Mouse (Mus musculus) brain, adult 2 months (tissue): ENCODE data around the gene Gfi1b.
A peak's percentile ranks its signal among the peaks of the same experiment; 100 is the strongest.

ENCODE experiments used
- DNase-seq: peaks from one replicate; pipeline ENCODE4 v3.0.0; 2011; ENCODE audit warnings: low read depth, low spot score

Gene Gfi1b

DNA sequence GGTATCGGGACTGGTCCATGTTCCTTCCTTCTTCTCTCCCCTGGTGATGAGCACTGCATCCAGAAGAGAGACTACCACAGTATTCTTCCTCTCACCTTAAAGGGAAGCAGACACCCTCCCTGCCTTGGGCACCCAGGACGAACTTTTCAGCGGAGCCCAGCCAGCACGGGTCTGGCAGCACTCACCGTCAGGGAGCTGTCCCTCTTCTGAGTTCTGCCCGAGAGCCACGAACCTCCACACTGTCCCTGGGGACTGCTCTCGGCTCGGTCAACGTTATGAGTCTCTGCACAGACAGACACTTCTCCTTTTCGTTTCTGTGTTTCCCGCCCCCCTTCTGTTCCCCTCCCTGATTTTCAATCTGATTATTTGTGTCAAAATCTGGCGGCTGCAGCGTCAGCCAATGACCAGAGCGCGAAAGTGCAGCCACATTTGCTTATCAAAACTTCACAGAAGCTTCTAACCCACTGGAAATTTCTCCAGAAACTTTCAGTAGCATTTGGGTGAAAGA, at the start of gene Gfi1b:
Gene Gfi1b (minus strand): TSS at position 319 of the 508 bp plus-strand sequence.
- DNase-seq: no peak

DNA sequence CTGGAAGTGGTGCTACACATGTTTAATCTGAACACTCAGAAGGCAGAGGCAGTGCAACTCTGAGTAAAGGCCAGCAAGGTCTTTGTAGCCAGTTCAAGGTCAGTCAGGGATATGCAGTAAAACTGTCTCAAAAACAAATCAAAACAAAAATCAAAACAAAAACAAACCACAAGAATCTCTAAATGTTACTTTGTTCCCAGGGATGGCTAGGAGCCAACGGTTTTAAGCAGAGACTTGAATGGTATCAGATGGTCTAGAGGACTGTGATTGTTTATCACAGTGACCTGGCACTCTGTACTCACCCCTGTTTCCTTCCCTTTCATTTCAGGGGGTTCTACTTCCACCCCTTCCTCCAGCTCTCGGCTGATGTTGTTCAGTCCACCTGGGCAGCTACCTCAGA, 49.7 kb upstream of the Gfi1b start:
- no peak for DNase-seq

DNA sequence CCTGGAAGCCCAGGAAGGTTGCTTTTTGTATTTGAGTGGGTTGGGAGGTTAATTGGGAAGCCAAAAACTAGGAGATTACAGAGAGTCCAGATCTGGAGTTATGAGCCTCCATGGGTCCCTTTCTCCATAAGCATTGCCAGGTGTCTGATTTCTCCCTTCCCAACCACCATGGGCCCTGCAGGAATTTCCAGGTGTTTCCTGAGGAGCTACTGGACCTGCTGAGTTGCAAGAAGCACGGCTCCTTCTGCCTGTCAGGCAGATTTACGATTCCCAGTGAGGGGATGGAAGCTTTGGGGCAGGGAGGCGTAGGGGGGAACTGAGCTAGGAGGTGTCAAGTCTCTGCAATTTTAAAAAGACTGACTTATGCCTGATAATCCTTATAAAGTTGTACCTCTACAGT, 44.0 kb upstream of the Gfi1b start:
- no peak for DNase-seq

DNA sequence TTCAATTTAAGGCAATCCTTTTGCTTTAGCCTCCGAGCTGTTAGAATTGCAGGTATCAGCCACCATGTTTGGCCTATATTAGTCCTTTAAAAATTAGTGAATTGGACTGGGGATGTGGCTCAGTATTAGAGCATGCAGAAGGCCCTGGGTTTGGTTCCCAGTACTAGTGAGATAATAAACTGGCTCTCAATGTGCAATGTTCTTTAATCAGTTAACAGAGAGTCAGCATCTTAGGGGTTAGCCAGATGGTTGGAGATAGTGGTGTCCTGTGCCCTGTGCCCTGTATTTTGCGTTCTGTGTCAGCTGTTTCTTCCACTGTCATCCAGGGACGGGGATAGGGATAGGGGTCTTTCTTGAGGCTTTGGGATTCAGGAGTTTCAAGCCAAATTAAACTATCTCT, 41.1 kb upstream of the Gfi1b start:
- DNase-seq: no peak

DNA sequence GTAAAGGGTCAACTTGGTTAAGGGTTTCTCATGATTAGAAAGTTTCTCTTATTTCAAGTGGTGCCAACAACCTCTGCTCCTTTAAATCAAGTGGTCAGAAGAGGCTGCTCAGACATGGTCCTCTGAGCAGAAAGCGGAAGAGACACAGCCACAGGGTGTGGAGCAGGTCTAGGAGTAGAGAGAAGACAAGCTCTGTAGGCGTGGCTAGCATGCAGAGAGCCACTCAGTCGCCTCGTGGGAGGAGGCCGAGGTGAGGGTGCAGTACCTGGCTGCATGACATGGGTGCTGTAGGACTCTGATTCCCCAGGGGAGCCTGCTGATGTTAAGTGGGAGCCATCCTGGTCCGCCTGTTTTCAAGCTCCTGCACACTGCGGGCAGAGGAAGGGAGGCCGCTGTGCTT, 34.4 kb upstream of the Gfi1b start:
- DNase-seq: no peak

DNA sequence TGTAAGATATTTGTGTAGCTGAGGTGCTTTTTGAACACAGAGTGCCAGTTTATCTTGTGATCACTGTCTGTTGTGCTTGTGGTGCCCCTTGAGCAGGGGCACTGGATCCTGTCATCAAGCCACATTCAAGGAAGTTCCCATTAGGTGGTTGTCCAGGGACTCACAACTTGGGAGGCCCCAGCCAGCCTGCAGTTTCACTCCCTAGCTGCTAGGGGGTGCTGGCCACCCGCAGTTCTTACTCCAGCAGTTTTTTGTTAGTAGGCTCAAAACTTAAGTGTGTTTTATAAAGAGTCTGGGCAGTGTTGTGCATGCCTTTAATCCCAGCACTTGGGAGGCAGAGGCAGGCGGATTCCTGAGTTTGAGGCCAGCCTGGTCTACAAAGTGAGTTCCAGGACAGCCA, 32.5 kb upstream of the Gfi1b start:
- DNase-seq: peak; percentile 27

DNA sequence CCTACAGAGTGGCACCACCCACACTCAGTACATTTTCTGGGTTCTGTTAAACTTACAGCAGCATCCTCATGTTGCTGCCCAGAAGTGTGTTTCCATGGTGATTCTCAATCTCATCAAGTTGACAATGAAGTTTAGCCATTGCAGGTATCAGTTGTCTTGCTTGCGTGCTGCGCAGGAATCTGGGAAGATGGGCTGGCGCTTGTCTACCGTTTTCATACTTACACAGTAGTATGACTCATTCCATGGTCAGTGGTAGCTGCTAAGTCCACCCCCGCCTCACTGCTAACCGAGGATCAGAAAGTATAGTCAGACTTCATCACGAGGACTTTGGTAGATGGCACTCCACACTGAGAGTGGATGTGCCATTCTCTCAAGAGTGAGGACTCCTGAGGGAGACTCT, 31.6 kb upstream of the Gfi1b start:
- peak; percentile 69 for DNase-seq

DNA sequence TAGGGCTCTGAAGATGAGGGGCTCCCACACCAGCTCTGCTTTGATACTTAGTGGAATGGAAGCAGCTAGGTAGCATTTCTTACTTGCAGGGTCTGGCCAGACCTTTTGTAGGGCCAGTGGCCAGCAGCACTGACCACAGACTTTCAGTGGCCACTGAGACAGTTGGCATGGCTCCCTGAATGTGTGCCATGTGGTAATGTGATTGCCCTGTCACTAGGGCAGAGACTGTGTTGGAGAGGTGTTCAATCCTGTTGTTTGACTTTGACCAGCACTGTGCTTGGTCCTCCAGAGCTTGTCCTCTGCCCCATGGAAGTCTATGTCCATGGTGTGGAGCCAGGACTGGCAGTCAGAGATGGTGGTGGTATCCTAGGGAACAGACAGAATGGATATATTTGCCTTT, 28.7 kb upstream of the Gfi1b start:
- DNase-seq: no peak

DNA sequence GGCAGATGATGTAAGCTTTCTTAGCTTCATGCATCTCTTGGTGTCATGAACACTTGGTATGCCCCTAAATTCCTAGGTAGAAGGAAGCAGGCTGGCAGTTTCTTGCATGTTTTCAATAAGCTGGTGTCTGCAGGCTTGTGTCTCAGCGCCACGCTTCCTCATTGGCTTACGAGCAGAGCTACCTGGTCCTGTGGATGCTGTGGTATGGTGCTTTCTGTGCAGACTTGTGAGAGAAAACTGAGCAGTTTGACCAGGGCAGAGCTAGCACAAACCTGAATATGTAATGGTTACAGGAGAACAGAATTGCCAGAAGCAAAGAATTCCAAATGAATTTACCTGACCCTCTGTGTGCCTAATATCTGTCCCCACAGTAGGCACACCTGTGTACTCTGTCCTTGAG, 21.3 kb upstream of the Gfi1b start:
- no peak for DNase-seq

DNA sequence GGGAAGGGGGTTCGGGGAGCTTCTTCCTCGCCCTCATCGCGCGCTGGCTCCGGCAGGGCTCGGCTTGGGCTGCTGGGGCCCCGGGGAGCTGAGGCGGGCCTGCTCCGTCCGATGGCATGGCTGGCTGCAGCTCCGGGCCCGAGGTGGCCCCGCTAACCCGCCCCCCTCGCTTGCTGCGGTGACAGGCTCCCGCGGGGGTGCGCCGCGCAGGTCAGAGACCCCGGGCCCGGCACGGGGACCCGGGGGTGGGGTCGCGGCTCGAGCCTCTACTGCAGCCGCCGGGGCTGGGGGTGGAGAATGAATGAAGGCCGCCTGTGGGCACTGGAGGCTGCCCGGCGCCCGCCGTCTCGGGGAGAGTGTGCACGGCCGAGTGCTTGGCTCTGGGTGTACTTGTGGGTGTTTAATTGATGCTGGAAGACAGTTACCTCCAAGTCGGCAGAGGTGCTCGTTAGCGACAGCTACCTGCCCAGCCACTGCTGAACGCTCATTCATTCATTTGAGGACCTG, 19.7 kb upstream of the Gfi1b start:
- DNase-seq: peak; percentile 29

DNA sequence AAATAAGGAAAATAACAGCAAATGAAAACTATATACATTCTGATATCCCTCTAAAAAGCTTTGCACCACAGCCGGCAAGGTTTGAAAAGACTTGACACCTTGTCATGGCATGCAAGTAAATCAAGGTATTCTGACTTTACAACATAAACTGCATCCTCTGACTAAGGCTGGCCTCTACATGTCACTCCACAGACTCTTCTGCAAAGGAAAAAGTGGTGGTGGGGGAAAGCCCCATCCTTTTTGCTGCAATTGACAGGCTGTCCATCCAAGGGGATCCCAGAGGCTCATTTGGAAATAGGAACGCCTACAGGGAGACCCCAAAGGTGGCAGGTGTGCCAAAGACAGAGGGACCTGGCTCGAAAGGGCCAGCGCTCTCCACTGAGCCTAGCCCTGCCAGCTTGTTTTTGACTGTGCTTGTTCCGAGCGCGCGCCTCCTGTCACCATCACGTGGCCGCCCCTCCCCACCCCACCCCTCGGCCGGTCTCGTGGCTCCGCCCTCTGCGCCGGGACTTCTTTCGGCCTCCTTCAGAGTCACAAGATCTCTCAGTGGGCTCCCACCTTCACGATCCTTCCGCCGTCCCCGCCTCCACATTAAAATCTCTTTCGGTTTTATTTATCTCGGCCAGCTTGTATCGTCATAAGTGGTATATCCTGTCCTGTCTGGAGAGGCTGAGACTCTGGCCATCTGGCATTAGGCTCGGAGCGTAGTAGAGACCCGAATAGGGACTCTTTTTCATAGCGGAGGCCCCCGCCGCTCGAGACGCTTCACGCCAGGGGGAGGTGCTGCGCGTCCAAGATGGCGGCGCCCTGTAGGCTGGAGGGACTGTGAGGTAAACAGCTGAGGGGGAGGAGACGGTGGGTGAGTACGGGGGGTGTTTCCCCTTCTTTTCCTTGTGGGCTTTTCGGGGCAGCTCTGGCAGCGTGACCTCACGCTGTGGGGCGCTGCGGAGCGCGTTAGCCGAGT, 19.0 kb upstream of the Gfi1b start, which contains the start of gene Tsc1:
Gene Tsc1 (plus strand): TSS at position 768 of the 964 bp plus-strand sequence.
- DNase-seq: peak; percentile 99

DNA sequence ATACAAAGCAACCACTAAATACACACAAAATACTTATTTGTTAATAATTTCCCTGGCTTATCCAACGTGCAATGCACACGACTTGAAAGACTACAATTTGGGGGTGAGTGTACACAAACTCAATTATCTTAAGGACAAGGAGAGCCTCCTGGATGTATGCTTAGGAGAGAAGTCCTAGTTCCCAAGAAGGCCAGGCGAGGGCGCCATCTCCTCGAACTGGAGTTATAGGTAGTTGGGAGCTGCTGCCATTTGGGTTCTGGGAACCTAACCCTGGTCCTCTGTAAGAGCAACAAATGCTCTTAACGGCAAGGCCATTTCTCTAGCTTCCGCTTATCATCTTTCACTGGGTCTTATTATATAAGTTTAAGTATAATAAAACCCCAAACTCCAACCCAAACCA, 18.0 kb upstream of the Gfi1b start:
- DNase-seq: peak; percentile 42

DNA sequence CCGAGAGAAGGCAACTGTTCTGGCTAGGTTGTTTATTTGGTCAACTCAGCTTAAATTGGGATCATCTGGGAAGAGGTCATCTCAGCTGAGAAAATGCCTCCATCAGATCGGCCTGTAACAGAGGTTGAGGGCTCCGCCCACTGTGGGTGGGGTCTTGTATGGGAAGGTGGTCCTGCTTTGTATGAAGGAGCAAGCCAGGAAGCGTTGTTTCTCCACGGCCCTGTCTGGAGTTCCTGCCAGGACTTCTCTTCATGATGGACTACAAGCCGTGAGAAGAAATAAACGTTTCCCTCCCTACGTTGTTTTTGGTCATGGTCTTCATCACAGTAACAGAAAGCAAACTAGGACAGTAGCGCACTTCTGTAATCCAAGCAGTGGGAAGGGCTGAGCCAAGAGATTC, 17.1 kb upstream of the Gfi1b start:
- no peak for DNase-seq

DNA sequence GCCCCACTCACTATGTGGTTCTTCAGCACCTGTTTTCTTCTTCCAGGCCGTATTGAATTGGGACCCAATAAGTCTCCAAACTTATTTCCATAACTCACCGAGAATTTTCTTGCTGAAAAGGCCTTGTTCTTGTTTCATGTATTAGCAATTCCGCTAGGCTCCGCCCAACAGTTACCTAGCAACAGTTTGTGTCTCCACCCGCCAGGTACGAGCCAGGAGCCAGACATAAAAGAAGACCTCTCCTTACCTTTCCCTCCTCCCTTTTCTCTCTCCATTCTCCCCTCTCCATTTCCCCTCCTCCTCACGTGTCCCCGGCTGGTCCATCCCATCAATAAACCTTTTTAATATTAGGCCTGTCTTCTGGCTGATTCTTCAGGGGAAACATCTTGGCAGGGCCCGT, 16.6 kb upstream of the Gfi1b start:
- DNase-seq: no peak

DNA sequence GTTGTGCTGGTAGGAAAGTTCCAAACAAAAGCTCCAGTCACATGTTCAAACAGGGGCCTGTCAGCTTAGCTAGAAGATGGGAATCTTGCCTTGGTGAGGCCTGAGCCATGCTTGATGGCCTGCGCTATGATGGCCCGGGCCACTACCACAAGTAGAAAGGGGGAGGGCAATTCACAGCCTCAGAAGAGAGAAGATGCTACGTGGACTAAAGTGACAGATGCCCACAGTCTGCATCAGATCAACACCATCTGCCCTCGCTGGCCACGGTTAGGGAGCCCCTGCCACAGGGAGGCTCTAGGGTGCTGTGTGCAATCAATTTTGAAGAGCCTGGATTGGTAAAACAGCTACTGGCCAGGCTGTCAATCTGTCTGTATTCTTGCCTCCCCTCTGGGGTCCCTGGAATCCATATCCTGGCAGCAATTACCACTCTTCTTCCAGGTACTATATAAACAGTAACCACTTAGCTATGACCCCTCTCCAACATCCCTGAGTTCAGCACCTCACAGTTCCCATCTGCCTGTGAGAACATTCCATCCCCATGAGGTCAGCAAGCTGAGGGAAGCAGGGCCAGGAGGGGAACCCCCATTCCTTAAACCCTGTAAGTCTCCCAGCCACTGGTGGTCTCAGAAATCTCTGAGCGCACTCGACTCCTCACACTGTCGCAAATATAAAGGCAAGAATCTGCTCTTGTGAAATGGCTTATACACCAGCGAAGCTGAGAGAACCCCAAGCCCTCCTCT, 15.5 kb upstream of the Gfi1b start:
- DNase-seq: no peak

DNA sequence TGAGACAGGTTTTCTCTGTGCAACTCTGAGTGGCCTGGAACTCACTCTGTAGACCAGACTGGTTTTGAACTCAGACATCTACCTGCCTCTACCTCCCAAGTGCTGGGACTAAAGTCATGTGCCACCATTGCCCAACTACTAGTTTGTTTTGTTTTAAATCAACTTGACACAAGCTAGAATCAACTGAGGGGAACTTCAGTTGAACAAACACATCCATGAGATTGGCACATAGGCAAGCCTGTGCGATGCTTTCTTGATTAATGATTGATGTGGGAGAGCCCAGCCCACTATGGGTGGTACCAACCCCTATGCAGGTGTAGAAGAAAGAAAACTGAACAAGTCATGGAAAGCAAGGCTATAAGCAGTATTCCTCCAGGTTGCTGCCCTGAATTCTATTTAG, 13.4 kb upstream of the Gfi1b start:
- DNase-seq: no peak

DNA sequence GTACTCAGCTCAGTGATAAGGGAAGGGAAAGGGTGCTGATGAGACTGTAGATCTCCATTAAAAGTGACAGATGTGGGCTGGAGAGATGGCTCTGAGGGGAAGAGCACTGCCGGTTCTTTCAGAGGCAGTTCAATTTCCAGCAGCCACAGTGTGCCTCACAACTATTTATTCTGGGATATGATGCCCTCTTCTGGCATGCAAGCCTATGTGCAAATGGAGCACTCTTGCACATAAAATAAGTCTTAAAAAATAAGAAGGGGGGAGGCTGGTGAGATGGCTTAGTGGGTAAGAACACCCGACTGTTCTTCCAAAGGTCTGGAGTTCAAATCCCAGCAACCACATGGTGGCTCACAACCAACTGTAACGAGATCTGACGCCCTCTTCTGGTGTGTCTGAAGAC, 11.4 kb upstream of the Gfi1b start:
- DNase-seq: peak; percentile 24

DNA sequence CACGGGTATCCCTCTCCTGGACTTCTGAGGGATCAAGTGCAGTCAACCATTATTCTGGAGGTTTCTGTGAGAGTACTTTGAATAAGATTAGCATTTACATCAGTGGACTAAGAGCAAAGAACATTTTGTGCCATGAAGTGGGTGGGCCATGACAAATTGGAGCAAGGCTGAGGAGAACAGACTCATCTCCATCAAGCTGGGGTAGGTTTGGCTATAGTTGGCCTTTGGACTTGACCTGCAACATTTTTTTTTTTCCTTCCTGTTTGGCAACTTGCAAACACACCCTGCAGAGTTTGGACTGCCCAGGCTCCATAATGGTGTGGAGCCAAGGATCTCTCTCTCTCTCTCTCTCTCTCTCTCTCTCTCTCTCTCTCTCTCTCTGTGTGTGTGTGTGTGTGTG, 10.8 kb upstream of the Gfi1b start:
- DNase-seq: no peak

DNA sequence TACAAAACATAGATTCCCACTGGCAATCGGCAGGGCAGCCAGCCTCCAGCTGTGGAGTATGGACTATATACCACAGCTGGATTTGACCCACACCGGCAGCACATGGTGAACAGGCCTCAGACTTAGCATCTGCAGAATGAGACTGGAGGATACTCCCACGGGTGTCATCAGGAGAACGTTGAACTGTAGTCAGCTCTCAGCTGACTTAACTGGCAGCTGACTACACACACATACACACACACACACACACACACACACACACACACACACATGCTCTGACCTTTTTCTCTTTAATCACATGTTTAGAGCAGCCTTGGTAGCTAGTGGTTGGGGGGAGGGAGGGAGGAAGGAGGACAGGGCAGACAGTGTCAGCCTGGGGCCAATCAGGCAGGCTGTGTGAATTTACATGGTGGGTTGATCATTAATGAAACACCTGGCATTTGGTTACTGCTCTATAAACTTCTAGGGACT, 8.2 kb upstream of the Gfi1b start:
- DNase-seq: no peak

DNA sequence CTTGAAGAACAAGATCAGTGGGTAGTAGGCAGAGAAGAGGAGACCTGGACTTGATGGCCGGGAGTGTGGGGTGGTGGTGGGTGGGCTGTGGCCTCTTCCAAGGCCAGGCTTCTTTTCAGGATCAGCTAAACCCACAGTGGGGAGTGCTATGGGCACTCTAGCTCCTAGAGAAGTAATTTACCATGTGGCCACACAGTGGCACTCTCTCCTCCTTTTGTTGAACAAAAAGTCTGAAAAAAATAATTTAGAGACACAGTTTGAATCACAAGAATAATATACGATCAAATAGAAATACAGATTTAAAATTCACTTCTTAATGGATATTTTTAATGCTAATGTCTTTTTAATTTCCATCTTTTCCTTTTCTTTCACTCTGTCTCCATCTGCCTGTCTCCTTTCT, 6.3 kb upstream of the Gfi1b start:
- DNase-seq: peak; percentile 32

DNA sequence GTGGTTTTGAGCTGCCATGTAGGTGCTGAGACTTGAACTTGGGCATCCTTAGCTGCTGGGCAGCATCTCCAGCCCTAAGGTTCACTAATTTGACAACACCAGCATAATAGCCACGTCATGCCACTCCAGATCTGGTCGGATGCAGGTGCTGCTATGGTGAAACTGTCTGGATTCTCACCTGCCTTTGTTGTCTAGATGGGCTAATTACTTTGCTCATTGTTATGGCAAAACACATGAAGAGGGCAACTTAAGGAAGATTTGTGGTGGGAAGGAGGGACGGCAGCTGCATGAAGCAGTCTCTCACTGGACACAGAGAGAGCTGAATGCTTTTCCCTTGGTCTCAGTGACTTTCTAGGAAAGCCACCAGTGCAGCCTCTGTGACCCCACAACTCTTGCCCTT, 4.3 kb upstream of the Gfi1b start:
- no peak for DNase-seq

DNA sequence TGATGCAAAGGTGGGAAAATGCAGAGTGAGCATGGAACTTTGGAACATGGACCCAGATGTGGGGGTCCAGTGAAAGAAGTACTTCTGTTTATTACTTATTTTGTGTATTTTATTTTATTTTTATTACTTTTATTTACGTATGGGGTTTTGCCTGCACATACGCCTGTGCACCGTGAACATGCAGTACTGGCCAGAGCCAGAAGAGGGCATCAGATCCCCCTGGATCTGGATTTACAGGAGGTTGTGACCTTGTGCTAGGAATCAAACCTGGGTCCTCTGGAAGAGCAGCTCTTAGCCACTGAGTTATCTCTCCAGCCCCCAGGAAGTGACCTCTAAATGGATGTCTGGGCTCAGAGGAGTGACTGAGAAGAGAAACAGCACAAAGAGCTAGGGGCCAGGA, 3.1 kb upstream of the Gfi1b start:
- DNase-seq: no peak
